Mouse (Mus musculus) brown adipose tissue, adult 24 weeks (tissue): ENCODE data around the gene Furin. TPM values are rescaled to one million over a fixed set of nuclear protein-coding genes. Genes with fewer than 3 reads are reported as not detected.

Source experiments
- H3K27ac ChIP-seq: fragments of 200-500 bp; replicated peaks from 2 replicates; pipeline ENCODE4 v1.5.1; 2012; ENCODE audit warnings: low read depth, mild to moderate bottlenecking, low read length
- H3K4me1 ChIP-seq: fragments of 200-500 bp; 2 replicates; pipeline ENCODE4 v1.6.1; 2012; ENCODE audit warnings: low read length, mixed read lengths; ENCODE audit not compliant: control insufficient read depth, insufficient read depth, insufficient read length
- H3K4me3 ChIP-seq: fragments of 200-500 bp; 2 replicates; pipeline ENCODE4 v1.5.1; 2012; ENCODE audit warnings: low read depth, mild to moderate bottlenecking, low read length, moderate library complexity; ENCODE audit not compliant: insufficient read depth
- polyA plus RNA-seq: library from polyadenylated mRNA; stranded (reverse); fragments of >200 nt; gene quantifications from 2 replicates; pipeline ENCODE4 v1.2.4, GENCODE M21; 2012; ENCODE audit not compliant: missing spikeins, insufficient read depth, insufficient read length

Furin gene
- polyA plus RNA-seq, 1 experiment, result 50.2 TPM

GRCm38 (mm10) chr7:80360435-80360834, 44.8 kb downstream of the Furin start:
- Histone ChIP-seq H3K27ac (no peak overlapping the region), H3K4me1 (0 out of 2 replicates have a peak, but pooled peaks cover 2% of the 10 kb centered on the region), H3K4me3 (no peak overlapping the region)

GRCm38 (mm10) chr7:80358039-80358438, 47.2 kb downstream of the Furin start:
- Histone ChIP-seq H3K4me1 (0 out of 2 replicates have a peak, but pooled peaks cover 2% of the 10 kb centered on the region), H3K27ac (peak overlapping the region; percentile 92), H3K4me3 (no peak overlapping the region)

- Histone ChIP-seq H3K4me3 (no peak overlapping the region), H3K4me1 (0 out of 2 replicates have a peak, but pooled peaks cover 2% of the 10 kb centered on the region), H3K27ac (peak overlapping the region; percentile 92)
Measured at GRCm38 (mm10) chr7:80357156-80357555, 48.1 kb downstream of the Furin start.

- H3K4me1 ChIP-seq, result 0 out of 2 replicates have a peak, but pooled peaks cover 2% of the 10 kb centered on the region
- no peak overlapping the region for H3K4me3 ChIP-seq
- no peak overlapping the region for H3K27ac ChIP-seq
Measured at GRCm38 (mm10) chr7:80356351-80356750, 48.9 kb downstream of the Furin start.

GRCm38 (mm10) chr7:80352920-80353319, 52.3 kb downstream of the Furin start:
- H3K27ac ChIP-seq, result peak overlapping the region; percentile 59
- H3K4me1 ChIP-seq, result 0 out of 2 replicates have a peak, but pooled peaks cover 2% of the 10 kb centered on the region

GRCm38 (mm10) chr7:80350808-80351207, 54.4 kb downstream of the Furin start:
- Histone ChIP-seq H3K4me1 (peaks cover 3% of the 10 kb centered on the region; the same call in 1 of the 2 replicates), H3K27ac (no peak overlapping the region), H3K4me3 (no peak overlapping the region)

More at GRCm38 (mm10) chr7:80352920-80353319, 52.3 kb downstream of the Furin start:
- H3K4me3 ChIP-seq, result peak overlapping the region; percentile 8; the same call in 1 of the 2 replicates

- H3K4me1 ChIP-seq, result peaks cover 7% of the 10 kb centered on the region
- H3K4me3 ChIP-seq, result no peak overlapping the region
- no peak overlapping the region for H3K27ac ChIP-seq
Measured at GRCm38 (mm10) chr7:80347670-80348586, 57.3 kb downstream of the Furin start.

- H3K4me3 ChIP-seq, result no peak overlapping the region
- peaks cover 7% of the 10 kb centered on the region for H3K4me1 ChIP-seq
- H3K27ac ChIP-seq, result no peak overlapping the region
Measured at GRCm38 (mm10) chr7:80346830-80347229, 58.4 kb downstream of the Furin start.

GRCm38 (mm10) chr7:80346173-80346572, 59.1 kb downstream of the Furin start:
- Histone ChIP-seq H3K27ac (no peak overlapping the region), H3K4me1 (peaks cover 7% of the 10 kb centered on the region), H3K4me3 (no peak overlapping the region)

- H3K27ac ChIP-seq, result peak overlapping the region; percentile 66
- H3K4me1 ChIP-seq, result peaks cover 11% of the 10 kb centered on the region
- H3K4me3 ChIP-seq, result peak overlapping the region; percentile 66
Measured at GRCm38 (mm10) chr7:80343270-80344018, 61.8 kb downstream of the Furin start.

- peaks cover 11% of the 10 kb centered on the region for H3K4me1 ChIP-seq
- peak within 1 kb of the TSS; percentile 66 for H3K27ac ChIP-seq
- peak within 1 kb of the TSS; percentile 66 for H3K4me3 ChIP-seq
Measured at GRCm38 (mm10) chr7:80342858-80343257, 62.4 kb downstream of the Furin start, which contains the start of gene Hddc3. TSS of gene Hddc3 (plus strand) at chr7:80343104.

- Histone ChIP-seq H3K4me1 (peaks cover 8% of the 10 kb centered on the region), H3K4me3 (no peak overlapping the region), H3K27ac (no peak overlapping the region)
Measured at GRCm38 (mm10) chr7:80341793-80342192, 63.4 kb downstream of the Furin start.

- Histone ChIP-seq H3K4me3 (peak within 1 kb of the TSS; percentile 91), H3K27ac (peak within 1 kb of the TSS; percentile 79), H3K4me1 (peaks cover 8% of the 10 kb centered on the region)
Measured at GRCm38 (mm10) chr7:80340793-80341192, 64.4 kb downstream of the Furin start, which contains the start of gene Unc45a. TSS of gene Unc45a (minus strand) at chr7:80341005.

- H3K27ac ChIP-seq, result peak overlapping the region; percentile 79
- peak overlapping the region; percentile 91 for H3K4me3 ChIP-seq
- peaks cover 8% of the 10 kb centered on the region for H3K4me1 ChIP-seq
Measured at GRCm38 (mm10) chr7:80339793-80340628, 65.2 kb downstream of the Furin start.
